Mouse (Mus musculus) brain, embryonic 14.5 days (tissue): ENCODE results near the gene Gys2.
"Not testable (repeated sequence)": the region's sequence is repeated elsewhere in the genome, so short reads cannot be mapped to it uniquely, and the experiment has no call there.

Experiments
- CTCF ChIP-seq: fragments of 200-500 bp; IDR thresholded peaks from 2 replicates; pipeline ENCODE4 v1.5.1; 2012; ENCODE audit warnings: inconsistent platforms, mild to moderate bottlenecking, moderate library complexity, borderline replicate concordance; ENCODE audit not compliant: insufficient read depth, insufficient read length; ENCODE audit errors: extremely low read depth
- POLR2A ChIP-seq: fragments of 200-500 bp; IDR thresholded peaks from 2 replicates; pipeline ENCODE4 v1.6.1; 2012; ENCODE audit warnings: mild to moderate bottlenecking, inconsistent platforms, borderline replicate concordance; ENCODE audit not compliant: poor library complexity, insufficient read depth, insufficient read length, severe bottlenecking; ENCODE audit errors: extremely low read depth

DNA sequence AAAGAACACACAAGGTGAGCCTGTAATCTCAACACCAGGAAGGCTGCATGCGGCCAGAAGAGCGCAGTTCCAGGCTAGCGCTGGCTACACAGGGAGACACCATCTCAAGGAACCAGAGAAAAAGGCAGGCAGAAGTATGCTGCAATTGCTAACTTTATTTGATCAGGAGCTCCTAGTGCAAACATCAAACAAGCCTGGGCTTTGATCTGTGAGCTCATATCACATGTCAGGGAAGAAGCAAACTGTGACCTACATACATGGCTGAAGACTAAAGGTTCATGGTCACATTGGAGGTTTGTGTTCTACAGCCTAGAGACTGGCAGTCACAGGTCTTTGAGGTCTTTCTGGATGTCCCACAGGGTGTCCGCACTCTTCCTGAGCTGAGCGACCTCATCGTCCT is 17.2 kb upstream of the Gys2 start:
- not testable (repeated sequence) for TF ChIP-seq CTCF, POLR2A
